Mouse (Mus musculus) lung, embryonic 14.5 days (tissue): ENCODE measurements around the gene Fam210b. TPM values are rescaled to one million over a fixed set of nuclear protein-coding genes. Genes with fewer than 3 reads are reported as not detected.

Experiments used
- ATAC-seq: fragments of 200-750 bp; cut with Nextera tagmentation; 2 replicates; pipeline ENCODE4 v1.8.0; 2017; ENCODE audit warnings: mild to moderate bottlenecking, moderate TSS enrichment, moderate library complexity; ENCODE audit not compliant: insufficient read depth
- DNase-seq: peaks from one replicate; pipeline ENCODE4 v3.0.0-alpha.2; 2015
- H3K27ac ChIP-seq: fragments of 300-500 bp; sonication (generic); 2 replicates; pipeline ENCODE4 v1.5.1; 2014; ENCODE audit warnings: low read depth, mild to moderate bottlenecking, moderate library complexity
- H3K27me3 ChIP-seq: fragments of 300-500 bp; sonication (generic); 2 replicates; pipeline ENCODE4 v1.6.1; 2014; ENCODE audit warnings: low read length, control low read depth; ENCODE audit not compliant: insufficient read depth
- H3K36me3 ChIP-seq: fragments of 300-500 bp; sonication (generic); 2 replicates; pipeline ENCODE4 v1.6.1; 2014; ENCODE audit warnings: control low read depth; ENCODE audit not compliant: insufficient read depth
- H3K4me1 ChIP-seq: fragments of 300-500 bp; sonication (generic); 2 replicates; pipeline ENCODE4 v1.6.1; 2014; ENCODE audit warnings: antibody characterized with exemption, control low read depth; ENCODE audit not compliant: insufficient read depth
- H3K4me2 ChIP-seq: fragments of 300-500 bp; sonication (generic); 2 replicates; pipeline ENCODE4 v1.6.1; 2014; ENCODE audit warnings: mild to moderate bottlenecking
- H3K4me3 ChIP-seq: fragments of 300-500 bp; sonication (generic); 2 replicates; pipeline ENCODE4 v1.5.1; 2014; ENCODE audit warnings: low read depth, low read length
- H3K9ac ChIP-seq: fragments of 300-500 bp; sonication (generic); 2 replicates; pipeline ENCODE4 v1.6.1; 2014
- H3K9me3 ChIP-seq: fragments of 300-500 bp; sonication (generic); 2 replicates; pipeline ENCODE4 v1.6.1; 2016; ENCODE audit warnings: low read depth, low read length, control low read depth
- CTCF ChIP-seq: IDR thresholded peaks from 2 replicates; pipeline ENCODE4 v1.5.1; 2016; ENCODE audit warnings: antibody characterized with exemption, low read depth
- WGBS: fragments of 180-500 bp; shearing (Covaris S2); extraction: QIAGEN DNeasy Blood & Tissue Kit; methylation state at CpG from one replicate; pipeline ENCODE4 v1.1.7; 2014; 5-methylcytosine and 5-hydroxymethylcytosine counted together
- polyA plus RNA-seq: library from polyadenylated mRNA; unstranded; fragments of >200 nt; fragmentation: Nextera tagmentation; extraction: Ambion mirVana; gene quantifications from 2 replicates; pipeline ENCODE4 v1.2.1, GENCODE M21; 2014

The Fam210b gene
- polyA plus RNA-seq, 1 experiment from 2014 or later = 31.0 TPM

GRCm38 (mm10) chr2:172390341-172390740 lies 45.0 kb downstream of the Fam210b start:
- 17% methylated on average over 6 of the region's 6 CpGs for WGBS
- no peak for ATAC-seq

GRCm38 (mm10) chr2:172392041-172392521 lies 46.7 kb downstream of the Fam210b start:
- H3K9me3 ChIP-seq = no peaks in the 10 kb centered on the region
- no peak for DNase-seq
- WGBS = 52% methylated on average over 10 of the region's 10 CpGs
- no peak for TF ChIP-seq CTCF
- H3K9ac ChIP-seq = no peak overlapping the region
- H3K4me1 ChIP-seq = peaks cover 4% of the 10 kb centered on the region; the same call in 1 of the 2 replicates
- H3K36me3 ChIP-seq = no peaks in the 10 kb centered on the region
- no peak for ATAC-seq
- no peak overlapping the region for H3K4me3 ChIP-seq
- peak overlapping the region; percentile 16; the same call in 1 of the 2 replicates for H3K27ac ChIP-seq
- H3K4me2 ChIP-seq = no peak overlapping the region
- H3K27me3 ChIP-seq = no peaks in the 10 kb centered on the region

More at GRCm38 (mm10) chr2:172390341-172390740, 45.0 kb downstream of the Fam210b start:
- Histone ChIP-seq H3K9me3 (no peaks in the 10 kb centered on the region), H3K4me3 (no peak overlapping the region), H3K4me1 (no peaks in the 10 kb centered on the region), H3K9ac (no peak overlapping the region), H3K36me3 (no peaks in the 10 kb centered on the region), H3K27me3 (no peaks in the 10 kb centered on the region), H3K27ac (no peak overlapping the region), H3K4me2 (no peak overlapping the region)
- TF ChIP-seq CTCF = no peak
- no peak for DNase-seq

GRCm38 (mm10) chr2:172393391-172394051 lies 48.2 kb downstream of the Fam210b start, which contains the start of gene Cass4:
Cass4 (plus strand) TSS chr2:172393794.
- H3K27ac ChIP-seq = no peak within 1 kb of the TSS
- H3K4me1 ChIP-seq = peaks cover 4% of the 10 kb centered on the region; the same call in 1 of the 2 replicates
- WGBS = 19% methylated on average over 13 of the region's 13 CpGs
- no peak within 1 kb of the TSS for H3K4me3 ChIP-seq
- no peaks in the 10 kb centered on the region for H3K27me3 ChIP-seq
- TF ChIP-seq CTCF = no peak
- peak; percentile 87 for DNase-seq
- no peaks in the 10 kb centered on the region for H3K9me3 ChIP-seq
- H3K9ac ChIP-seq = no peak within 1 kb of the TSS
- no peaks in the 10 kb centered on the region for H3K36me3 ChIP-seq
- ATAC-seq = peak; percentile 57
- H3K4me2 ChIP-seq = peak within 1 kb of the TSS; percentile 14

- Histone ChIP-seq H3K4me1 (peaks cover 4% of the 10 kb centered on the region; the same call in 1 of the 2 replicates), H3K4me2 (peak overlapping the region; percentile 14), H3K36me3 (no peaks in the 10 kb centered on the region), H3K9me3 (no peaks in the 10 kb centered on the region), H3K9ac (no peak overlapping the region), H3K27ac (no peak overlapping the region), H3K4me3 (no peak overlapping the region), H3K27me3 (no peaks in the 10 kb centered on the region)
- 58% methylated on average over 2 of the region's 2 CpGs for WGBS
- TF ChIP-seq CTCF = no peak
- ATAC-seq = no peak
- no peak for DNase-seq
Observed at GRCm38 (mm10) chr2:172394052-172394392, 48.7 kb downstream of the Fam210b start.

- no peak for TF ChIP-seq CTCF
- Histone ChIP-seq H3K4me2 (peak overlapping the region; percentile 5; the same call in 1 of the 2 replicates), H3K9me3 (no peaks in the 10 kb centered on the region), H3K27me3 (no peaks in the 10 kb centered on the region), H3K36me3 (no peaks in the 10 kb centered on the region), H3K4me3 (no peak overlapping the region), H3K27ac (no peak overlapping the region), H3K9ac (no peak overlapping the region), H3K4me1 (peaks cover 4% of the 10 kb centered on the region; the same call in 1 of the 2 replicates)
- DNase-seq (no peak), ATAC-seq (no peak)
- WGBS = 64% methylated on average over 4 of the region's 4 CpGs
Observed at GRCm38 (mm10) chr2:172394671-172395070, 49.3 kb downstream of the Fam210b start.

- peak; percentile 38 for DNase-seq
- no peaks in the 10 kb centered on the region for H3K27me3 ChIP-seq
- peaks cover 4% of the 10 kb centered on the region; the same call in 1 of the 2 replicates for H3K4me1 ChIP-seq
- no peak overlapping the region for H3K4me2 ChIP-seq
- H3K36me3 ChIP-seq = no peaks in the 10 kb centered on the region
- no peak for TF ChIP-seq CTCF
- H3K9ac ChIP-seq = no peak overlapping the region
- 38% methylated on average over 9 of the region's 9 CpGs for WGBS
- H3K9me3 ChIP-seq = no peaks in the 10 kb centered on the region
- no peak overlapping the region for H3K4me3 ChIP-seq
- no peak overlapping the region for H3K27ac ChIP-seq
- ATAC-seq = peak; percentile 18; the same call in 1 of the 2 replicates
Observed at GRCm38 (mm10) chr2:172395961-172396360, 50.6 kb downstream of the Fam210b start.

GRCm38 (mm10) chr2:172399901-172400300 lies 54.5 kb downstream of the Fam210b start:
- 18% methylated on average over 9 of the region's 9 CpGs for WGBS
- DNase-seq (peak; percentile 33), ATAC-seq (peak; percentile 26; the same call in 1 of the 2 replicates)

More at GRCm38 (mm10) chr2:172399901-172400300, 54.5 kb downstream of the Fam210b start:
- no peaks in the 10 kb centered on the region for H3K27me3 ChIP-seq
- H3K9me3 ChIP-seq = no peaks in the 10 kb centered on the region
- H3K27ac ChIP-seq = no peak overlapping the region; the same call in 1 of the 2 replicates
- TF ChIP-seq CTCF = no peak
- H3K9ac ChIP-seq = no peak overlapping the region
- no peak overlapping the region for H3K4me2 ChIP-seq
- H3K4me1 ChIP-seq = peaks cover 4% of the 10 kb centered on the region; the same call in 1 of the 2 replicates
- H3K4me3 ChIP-seq = no peak overlapping the region
- H3K36me3 ChIP-seq = no peaks in the 10 kb centered on the region
